Mouse (Mus musculus) lung, adult 2 months (tissue): ENCODE data around the gene Nop2. TPM values are rescaled to one million over a fixed set of nuclear protein-coding genes. Genes with fewer than 3 reads are reported as not detected.
"Not testable (repeated sequence)": the region's sequence is repeated elsewhere in the genome, so short reads cannot be mapped to it uniquely, and the experiment has no call there.

Experiments
- DNase-seq: peaks from one replicate; pipeline ENCODE4 v3.0.0; 2022
- H3K4me1 ChIP-seq: fragments of 200-500 bp; 2 replicates; pipeline ENCODE4 v1.6.1; 2011; ENCODE audit warnings: low read length; ENCODE audit not compliant: control insufficient read depth, insufficient read depth
- H3K4me3 ChIP-seq: fragments of 200-500 bp; replicated peaks from 2 replicates; pipeline ENCODE3; 2011; ENCODE audit warnings: low read depth, mild to moderate bottlenecking, control low read depth, low read length; ENCODE audit errors: extremely low read depth
- CTCF ChIP-seq: fragments of 200-500 bp; IDR thresholded peaks from 2 replicates; pipeline ENCODE4 v1.5.1; 2011; ENCODE audit warnings: mild to moderate bottlenecking, low read length, control low read depth; ENCODE audit not compliant: insufficient read depth
- POLR2A ChIP-seq: fragments of 200-500 bp; IDR thresholded peaks from 2 replicates; pipeline ENCODE4 v1.6.1; 2011; ENCODE audit warnings: low read depth, mild to moderate bottlenecking, control low read depth, low read length, borderline replicate concordance; ENCODE audit errors: extremely low read depth
- WGBS: fragments of 180-500 bp; shearing (Covaris S2); methylation state at CpG from one replicate; pipeline ENCODE4 v1.1.7; 2018; 5-methylcytosine and 5-hydroxymethylcytosine counted together
- polyA plus RNA-seq: library from polyadenylated mRNA; depleted of rRNA; stranded (reverse); fragments of >200 nt; gene quantifications from 2 replicates; pipeline ENCODE4 v1.2.3, GENCODE M21; 2012

Gene Nop2
- polyA plus RNA-seq, 1 experiment, result 13.6 TPM

DNA sequence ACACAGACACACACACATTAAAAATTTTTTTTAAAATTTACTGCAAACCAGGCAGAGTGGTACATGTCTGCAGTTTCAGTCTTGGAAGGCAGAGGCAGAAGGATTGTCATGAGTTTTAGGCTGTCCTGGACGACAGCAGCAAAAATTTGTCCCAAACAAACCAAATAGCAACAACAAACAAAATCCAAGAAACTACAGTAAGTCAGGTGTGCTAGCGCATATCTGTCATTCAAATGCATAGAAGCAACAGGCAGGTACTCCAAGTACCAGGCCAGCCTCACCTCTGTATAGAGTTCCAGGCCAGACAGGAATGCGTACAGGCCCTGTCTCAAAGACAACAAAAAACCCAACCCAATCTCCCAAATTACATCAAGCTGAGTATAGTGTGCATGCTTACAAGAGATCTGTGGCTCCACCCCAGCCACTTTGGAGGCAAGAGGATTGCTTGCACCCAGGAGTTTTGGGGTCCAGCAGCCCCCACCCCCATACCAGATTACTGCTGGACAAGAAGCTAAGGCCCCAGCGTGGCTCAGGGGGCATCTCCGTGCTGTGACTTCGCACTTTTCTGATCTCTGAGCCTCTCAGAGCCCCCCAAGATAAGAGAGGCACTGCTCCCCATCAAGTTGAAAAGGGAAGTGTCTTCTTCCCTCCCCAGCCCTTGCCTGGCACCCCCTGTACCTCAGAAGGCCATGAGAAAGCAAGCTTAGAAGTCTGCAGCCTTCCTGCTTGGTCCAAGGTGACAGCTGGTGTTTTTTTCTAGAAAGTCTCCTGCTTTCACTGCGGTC, 28.3 kb downstream of the Nop2 start:
- WGBS, result 78% methylated on average over 7 of the region's 7 CpGs
- DNase-seq, result no peak
- H3K4me1 ChIP-seq, result peaks cover 9% of the 10 kb centered on the region
- TF ChIP-seq POLR2A (no peak), CTCF (no peak)
- no peak overlapping the region for H3K4me3 ChIP-seq

- TF ChIP-seq POLR2A (no peak), CTCF (no peak)
- WGBS, result 61% methylated on average over 10 of the region's 10 CpGs
- no peak for DNase-seq
- peaks cover 9% of the 10 kb centered on the region for H3K4me1 ChIP-seq
- no peak overlapping the region for H3K4me3 ChIP-seq
Measured at GRCm38 (mm10) chr6:125160558-125160853, 28.8 kb downstream of the Nop2 start.

GRCm38 (mm10) chr6:125160854-125161760, 29.4 kb downstream of the Nop2 start:
- H3K4me1 ChIP-seq, result peaks cover 9% of the 10 kb centered on the region

DNA sequence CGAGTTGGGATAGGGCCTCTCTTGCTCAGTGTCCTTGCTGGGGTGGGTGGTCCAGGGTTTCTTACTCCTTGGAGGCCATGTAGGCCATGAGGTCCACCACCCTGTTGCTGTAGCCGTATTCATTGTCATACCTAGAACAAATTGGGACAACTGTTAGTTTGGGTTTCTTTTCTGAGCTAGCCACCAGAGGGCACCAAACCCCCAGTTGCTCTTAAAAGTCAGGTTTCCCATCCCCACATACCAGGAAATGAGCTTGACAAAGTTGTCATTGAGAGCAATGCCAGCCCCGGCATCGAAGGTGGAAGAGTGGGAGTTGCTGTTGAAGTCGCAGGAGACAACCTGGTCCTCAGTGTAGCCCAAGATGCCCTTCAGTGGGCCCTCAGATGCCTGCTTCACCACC, 30.3 kb downstream of the Nop2 start:
- TF ChIP-seq CTCF, result peak; percentile 27; the same call in 1 of the 2 replicates
- 4% methylated on average over 4 of the region's 5 CpGs for WGBS
- DNase-seq, result peak; percentile 63
- not testable (repeated sequence) for H3K4me3 ChIP-seq, H3K4me1 ChIP-seq

More at GRCm38 (mm10) chr6:125160854-125161760, 29.4 kb downstream of the Nop2 start:
- 33% methylated on average over 22 of the region's 22 CpGs for WGBS
- TF ChIP-seq CTCF (no peak), POLR2A (peak; percentile 47; the same call in 1 of the 2 replicates)
- peak; percentile 43 for DNase-seq
- H3K4me3 ChIP-seq, result no peak overlapping the region

GRCm38 (mm10) chr6:125162615-125163305, 31.1 kb downstream of the Nop2 start:
- H3K4me1 ChIP-seq, H3K4me3 ChIP-seq, DNase-seq: not testable (repeated sequence)
- WGBS, result 73% methylated on average over 13 of the region's 16 CpGs

DNA sequence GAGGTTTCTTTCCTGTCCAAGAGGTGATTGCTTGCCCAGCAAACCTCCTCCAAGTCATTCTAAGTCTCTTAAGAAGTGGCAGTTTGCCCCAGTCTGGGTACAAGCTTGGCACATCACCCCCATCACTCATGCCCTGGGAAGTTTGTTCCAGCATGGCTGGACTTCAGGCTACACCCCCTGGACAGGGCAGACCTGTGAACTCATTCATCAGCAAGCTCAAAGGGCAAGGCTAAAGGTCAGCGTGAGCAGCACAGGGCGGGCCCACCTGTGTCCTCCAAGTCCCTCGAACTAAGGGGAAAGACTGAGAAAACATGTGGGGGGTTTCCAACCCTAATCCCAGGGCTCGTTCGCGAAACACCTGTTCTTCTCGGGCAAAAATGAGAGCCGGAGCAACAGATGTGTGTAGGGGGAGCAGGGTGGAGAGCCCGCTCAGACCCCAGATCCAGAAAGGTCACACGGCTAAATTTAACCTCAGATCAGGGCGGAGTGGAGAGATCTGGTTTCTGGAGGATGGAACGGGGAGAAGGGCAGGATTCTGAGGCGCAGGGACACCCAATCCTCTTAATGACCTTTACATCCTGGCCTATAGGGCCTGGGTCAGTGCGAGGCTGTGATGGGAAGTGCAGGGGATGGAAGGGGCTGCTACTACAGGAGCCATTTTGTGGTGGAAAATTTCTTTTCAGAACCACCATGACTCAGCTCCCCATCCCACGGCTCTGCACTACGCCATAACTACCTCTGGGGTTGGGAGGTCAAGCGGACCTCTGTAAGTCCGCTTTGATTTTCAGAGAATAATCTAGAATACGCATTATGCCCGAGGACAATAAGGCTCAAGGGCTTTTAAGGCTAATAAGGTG, 32.3 kb downstream of the Nop2 start:
- DNase-seq, result no peak
- peaks cover 9% of the 10 kb centered on the region for H3K4me1 ChIP-seq
- H3K4me3 ChIP-seq, result peak overlapping the region; percentile 85
- TF ChIP-seq POLR2A, result no peak
- TF ChIP-seq CTCF, result no peak
- WGBS, result 26% methylated on average over 20 of the region's 20 CpGs

GRCm38 (mm10) chr6:125164672-125165327, 33.1 kb downstream of the Nop2 start:
- peak; percentile 68 for DNase-seq
- Histone ChIP-seq H3K4me1 (peaks cover 9% of the 10 kb centered on the region), H3K4me3 (peak overlapping the region; percentile 85)
- under 1% methylated on average over 39 of the region's 39 CpGs for WGBS
- TF ChIP-seq CTCF, result no peak
- TF ChIP-seq POLR2A, result no peak

DNA sequence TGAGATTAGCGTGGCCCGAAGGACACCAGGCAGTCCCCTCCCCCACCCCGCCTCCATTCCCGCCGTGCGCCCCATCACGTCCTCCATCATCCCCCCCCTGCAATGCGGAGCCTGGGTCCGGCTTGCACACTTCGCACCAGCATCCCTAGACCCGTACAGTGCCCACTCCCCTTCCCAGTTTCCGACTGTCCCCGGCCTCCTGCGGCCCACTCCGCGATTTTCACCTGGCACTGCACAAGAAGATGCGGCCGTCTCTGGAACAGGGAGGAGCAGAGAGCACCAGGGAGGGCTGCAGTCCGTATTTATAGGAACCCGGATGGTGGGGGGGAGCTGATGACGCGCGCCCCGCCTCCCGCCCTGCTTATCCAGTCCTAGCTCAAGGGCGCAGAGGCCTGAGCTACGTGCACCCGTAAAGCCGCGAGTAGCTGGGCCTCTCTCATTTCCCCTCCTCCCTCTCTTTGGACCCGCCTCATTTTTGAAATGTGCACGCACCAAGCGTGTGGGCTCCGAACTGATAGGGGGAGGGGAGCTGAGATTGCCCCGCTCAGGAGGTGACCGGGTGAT, 33.7 kb downstream of the Nop2 start:
- Histone ChIP-seq H3K4me1 (peaks cover 9% of the 10 kb centered on the region), H3K4me3 (peak overlapping the region; percentile 85)
- TF ChIP-seq POLR2A (peak; percentile 99), CTCF (no peak)
- peak; percentile 97 for DNase-seq
- 2% methylated on average over 36 of the region's 36 CpGs for WGBS
